In the genomic region with DNA sequence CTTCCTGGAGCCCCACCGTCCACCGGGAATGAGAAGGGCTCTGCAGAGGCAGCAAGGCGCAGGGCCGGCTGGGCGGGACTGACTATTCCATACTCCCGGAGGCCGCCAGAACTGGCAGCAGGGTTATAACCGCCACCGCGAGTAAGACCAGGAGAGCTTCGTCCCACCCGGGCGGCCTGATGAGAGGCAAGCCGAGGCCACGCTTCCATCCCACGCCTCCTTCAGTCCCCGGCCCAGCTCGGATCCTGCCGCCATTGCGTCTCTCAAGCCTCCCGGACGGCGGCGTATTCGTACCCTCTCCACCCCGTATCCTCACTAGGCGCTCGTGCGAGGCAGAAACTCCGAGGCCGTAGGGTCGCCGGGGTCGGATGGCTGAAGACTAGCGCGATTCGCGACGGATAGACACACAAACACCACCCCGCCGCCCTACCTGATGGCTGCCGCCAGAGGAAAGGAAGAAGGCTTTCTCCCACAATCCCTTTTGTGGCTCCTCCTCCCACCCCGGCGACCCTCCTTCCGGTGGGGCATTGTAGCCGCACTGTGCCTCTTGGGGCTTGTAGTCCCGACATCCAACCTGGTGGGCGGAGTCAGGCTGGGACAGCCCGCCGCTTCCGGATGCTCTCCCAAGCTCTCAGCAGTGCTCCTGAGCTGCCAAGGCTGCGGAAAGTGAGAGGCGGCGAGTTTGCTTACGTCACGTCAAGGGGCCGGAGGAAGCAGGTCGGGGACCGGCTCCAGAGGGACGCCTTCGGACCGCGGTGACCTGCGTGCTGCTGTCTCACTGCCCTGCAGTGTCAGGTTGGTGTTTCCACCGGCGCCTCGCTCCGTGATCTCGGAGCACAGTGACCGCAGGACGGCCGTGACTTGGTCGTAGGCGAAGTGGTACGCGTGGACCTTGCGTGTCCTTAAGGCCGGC, we compare ENCODE assay signal across 8 mouse cellular contexts. TPM values are rescaled to one million over a fixed set of nuclear protein-coding genes. Genes with fewer than 3 reads are reported as not detected.
A peak's percentile ranks its signal among the peaks of the same experiment; 100 is the strongest.
DNase-seq lines count a peak whose midpoint lies in the region; ATAC-seq and TF ChIP-seq lines count a peak whose summit lies in the region.

A gene (plus strand): TSS at position 608 of the 913 bp plus-strand sequence.
A gene (minus strand): TSS at position 863 of the 913 bp plus-strand sequence.

- peak; percentile 99 for DNase-seq in 3T3-L1 (ENCODE audit: low read depth, low spot score)
- DNase-seq in adrenal gland, postnatal 4 days (ENCODE audit: low spot score in 2 of 2): peak; percentile 81 to 95
- peak; percentile 100 for DNase-seq in embryonic facial prominence, embryonic 14.5 days (ENCODE audit: low spot score)
- peak; percentile 96 to 100 for DNase-seq in heart, adult 2 months
- DNase-seq in kidney, adult 8-10 months: peak; percentile 99 to 100
- DNase-seq in spleen, postnatal 10 days (ENCODE audit: low spot score in 2 of 2): peak; percentile 87 to 97

- peaks cover 2% of the 10 kb centered on the region; the same call in 1 of the 2 replicates for H3K79me2 ChIP-seq in heart, adult 2 months (replicated peaks; ENCODE audit: control insufficient read depth, insufficient read depth, low read length)

- peak within 1 kb of the TSS; percentile 84 for H3K27ac ChIP-seq in embryonic facial prominence, embryonic 14.5 days (replicated peaks; ENCODE audit: low read depth, low read length)
- peak within 1 kb of the TSS; percentile 97 for H3K27ac ChIP-seq in heart, adult 2 months
- peak within 1 kb of the TSS; percentile 85 for H3K27ac ChIP-seq in limb, embryonic 13.5 days
- H3K27ac ChIP-seq in midbrain, embryonic 16.5 days (ENCODE audit: low read length): peak within 1 kb of the TSS; percentile 86

- TF ChIP-seq POLR2A in heart, adult 2 months (IDR thresholded peaks at IDR 0.05; ENCODE audit: insufficient read depth, low read depth, low read length): peak; percentile 90

- peak within 1 kb of the TSS; percentile 84 for H3K4me2 ChIP-seq in embryonic facial prominence, embryonic 14.5 days (ENCODE audit: low read depth, low read length)
- H3K4me2 ChIP-seq in limb, embryonic 13.5 days (replicated peaks): peak within 1 kb of the TSS; percentile 79
- H3K4me2 ChIP-seq in midbrain, embryonic 16.5 days (ENCODE audit: low read length): peak within 1 kb of the TSS; percentile 88

- WGBS in embryonic facial prominence, embryonic 14.5 days: under 1% methylated on average over 39 of the region's 78 CpGs
- WGBS in heart, adult 2 months: under 1% methylated on average over 78 of the region's 78 CpGs
- 2% methylated on average over 75 of the region's 78 CpGs for whole genome bisulfite sequencing in limb, embryonic 13.5 days
- WGBS in midbrain, embryonic 16.5 days: under 1% methylated on average over 77 of the region's 78 CpGs

- TF ChIP-seq EP300 in heart, adult 2 months (IDR thresholded peaks at IDR 0.05; ENCODE audit: insufficient read depth, low read depth, low read length): peak; percentile 85

- intact Hi-C loops in heart, adult 2 months (cut with DNase I): loop anchor here (1.0 to 2.0 kb wide), 2 partner anchors 32 to 58 kb away; no protein-coding TSS in a partner anchor

- H3K9me3 ChIP-seq in embryonic facial prominence, embryonic 14.5 days (ENCODE audit: control insufficient read depth, low read length): no peaks in the 10 kb centered on the region
- no peaks in the 10 kb centered on the region for H3K9me3 ChIP-seq in limb, embryonic 13.5 days
- no peaks in the 10 kb centered on the region for H3K9me3 ChIP-seq in midbrain, embryonic 16.5 days (replicated peaks; ENCODE audit: control insufficient read depth, low read length, poor library complexity, severe bottlenecking)

- peaks cover 31% of the 10 kb centered on the region for H3K36me3 ChIP-seq in embryonic facial prominence, embryonic 14.5 days (ENCODE audit: control insufficient read depth, insufficient read depth, low read length)
- peaks cover 9% of the 10 kb centered on the region for H3K36me3 ChIP-seq in heart, adult 2 months (ENCODE audit: control insufficient read depth, insufficient read depth, low read length)
- H3K36me3 ChIP-seq in limb, embryonic 13.5 days: peaks cover 33% of the 10 kb centered on the region
- peaks cover 9% of the 10 kb centered on the region; the same call in 1 of the 2 replicates for H3K36me3 ChIP-seq in midbrain, embryonic 16.5 days (ENCODE audit: control insufficient read depth, insufficient read depth, low read length)

- H3K27me3 ChIP-seq in embryonic facial prominence, embryonic 14.5 days (replicated peaks; ENCODE audit: control insufficient read depth, insufficient read depth, low read length): no peaks in the 10 kb centered on the region
- no peaks in the 10 kb centered on the region for H3K27me3 ChIP-seq in heart, adult 2 months (ENCODE audit: control insufficient read depth, insufficient read depth, low read length)
- no peaks in the 10 kb centered on the region for H3K27me3 ChIP-seq in limb, embryonic 13.5 days
- no peaks in the 10 kb centered on the region for H3K27me3 ChIP-seq in midbrain, embryonic 16.5 days (ENCODE audit: control insufficient read depth, insufficient read depth, low read depth, low read length)

- peak; percentile 50 for TF ChIP-seq CTCF in heart, adult 2 months (IDR thresholded peaks at IDR 0.05)

- H3K4me1 ChIP-seq in embryonic facial prominence, embryonic 14.5 days (ENCODE audit: control insufficient read depth, insufficient read depth, low read length): peaks cover 8% of the 10 kb centered on the region; the same call in 1 of the 2 replicates
- H3K4me1 ChIP-seq in heart, adult 2 months (ENCODE audit: control insufficient read depth, insufficient read depth, low read length): peaks cover 2% of the 10 kb centered on the region
- peaks cover 14% of the 10 kb centered on the region; the same call in 1 of the 2 replicates for H3K4me1 ChIP-seq in limb, embryonic 13.5 days
- H3K4me1 ChIP-seq in midbrain, embryonic 16.5 days (ENCODE audit: control insufficient read depth, insufficient read depth, low read length): peaks cover 19% of the 10 kb centered on the region

- peak within 1 kb of the TSS; percentile 74 for H3K4me3 ChIP-seq in embryonic facial prominence, embryonic 14.5 days (ENCODE audit: low read depth, low read length)
- H3K4me3 ChIP-seq in heart, adult 2 months: peak within 1 kb of the TSS; percentile 84
- peak within 1 kb of the TSS; percentile 90 for H3K4me3 ChIP-seq in limb, embryonic 13.5 days
- H3K4me3 ChIP-seq in midbrain, embryonic 16.5 days (ENCODE audit: low read depth, low read length): peak within 1 kb of the TSS; percentile 88

- peak within 1 kb of the TSS; percentile 97 for H3K9ac ChIP-seq in embryonic facial prominence, embryonic 14.5 days (ENCODE audit: low read depth, low read length)
- H3K9ac ChIP-seq in heart, adult 2 months (ENCODE audit: low read depth, low read length): peak within 1 kb of the TSS; percentile 95
- H3K9ac ChIP-seq in limb, embryonic 13.5 days: peak within 1 kb of the TSS; percentile 98
- peak within 1 kb of the TSS; percentile 99 for H3K9ac ChIP-seq in midbrain, embryonic 16.5 days (ENCODE audit: low read depth, low read length)

- peak; percentile 100 for ATAC-seq in embryonic facial prominence, embryonic 14.5 days (ENCODE audit: low read depth)
- peak; percentile 99 for ATAC-seq in limb, embryonic 13.5 days (ENCODE audit: low FRiP score, low read depth)
- peak; percentile 100 for ATAC-seq in midbrain, embryonic 16.5 days

RNA-seq across cellular contexts. Expression of the first gene that starts in this region (rescaled TPM):
- total RNA-seq in adrenal gland, postnatal 4 days (2021): 10 to 100 TPM; 15.8 to 17.7 TPM
- 19.0 and 25.4 TPM in 2 replicates for polyA plus RNA-seq in embryonic facial prominence, embryonic 14.5 days (2014; fragmentation: Nextera tagmentation; extraction: Ambion mirVana)
- total RNA-seq in heart, adult 2 months (2021): 10 to 100 TPM; 31.5 to 35.9 TPM
- 12.7 and 18.8 TPM in 2 replicates for polyA plus RNA-seq in heart, adult 2 months (2012; rRNA removed)
- 23.4 and 24.6 TPM in 2 replicates for polyA plus RNA-seq in limb, embryonic 13.5 days (2015; fragmentation: Nextera tagmentation; extraction: Ambion mirVana)
- polyA plus RNA-seq in midbrain, embryonic 16.5 days (2015; fragmentation: Nextera tagmentation; extraction: Ambion mirVana): 49.7 and 50.9 TPM in 2 replicates

RNA-seq across cellular contexts. Expression of the second gene that starts in this region (rescaled TPM):
- 1,000 to 10,000 TPM; 1,128 to 1,174 TPM for total RNA-seq in adrenal gland, postnatal 4 days (2021)
- 513 and 535 TPM in 2 replicates for polyA plus RNA-seq in embryonic facial prominence, embryonic 14.5 days (2014; fragmentation: Nextera tagmentation; extraction: Ambion mirVana)
- total RNA-seq in heart, adult 2 months (2021): 100 to 1,000 TPM; 499 to 586 TPM
- polyA plus RNA-seq in heart, adult 2 months (2012; rRNA removed): 160 and 269 TPM in 2 replicates
- polyA plus RNA-seq in limb, embryonic 13.5 days (2015; fragmentation: Nextera tagmentation; extraction: Ambion mirVana): 389 and 402 TPM in 2 replicates
- 261 and 284 TPM in 2 replicates for polyA plus RNA-seq in midbrain, embryonic 16.5 days (2015; fragmentation: Nextera tagmentation; extraction: Ambion mirVana)

Comparison
In these comparisons a context has a peak if more than half of its experiments do, and no peak if none do; other contexts are left out.
1. Peak in every context shown above with its lines: DNase-seq, ATAC-seq, H3K4me3 ChIP-seq and H3K27ac ChIP-seq.